Mouse (Mus musculus): ENCODE data around the gene Cldnd1. TPM values are rescaled to one million over a fixed set of nuclear protein-coding genes. Genes with fewer than 3 reads are reported as not detected.

The Cldnd1 gene
- polyA plus RNA-seq, 1 experiment from 2014 or later = 132 TPM

- no peak for ATAC-seq (ENCODE audit: insufficient read depth, low FRiP score, low TSS enrichment)
- Histone ChIP-seq H3K9ac (ENCODE audit: low read length) (no peak within 1 kb of the TSS), H3K9me3 (ENCODE audit: control insufficient read depth, low read length) (no peaks in the 10 kb centered on the region), H3K27ac (ENCODE audit: low read depth, low read length) (no peak within 1 kb of the TSS), H3K4me2 (ENCODE audit: low read depth) (no peak within 1 kb of the TSS), H3K4me1 (ENCODE audit: control insufficient read depth, insufficient read depth, low read length) (no peaks in the 10 kb centered on the region), H3K27me3 (ENCODE audit: control insufficient read depth, insufficient read depth, low read length) (no peaks in the 10 kb centered on the region), H3K4me3 (ENCODE audit: low read depth, low read length) (no peak within 1 kb of the TSS), H3K36me3 (ENCODE audit: control insufficient read depth, insufficient read depth, low read length) (no peaks in the 10 kb centered on the region)
- DNase-seq (ENCODE audit: low spot score) = no peak
- WGBS = 92% methylated on average over 7 of the region's 7 CpGs
Observed at GRCm38 (mm10) chr16:58718666-58719120, 9.0 kb upstream of the Cldnd1 start, which contains the start of gene Gpr15. Gene Gpr15, minus strand, starts transcription at chr16:58719070.

- no peaks in the 10 kb centered on the region for H3K4me1 ChIP-seq (ENCODE audit: control insufficient read depth, insufficient read depth, low read length)
- no peaks in the 10 kb centered on the region for H3K9me3 ChIP-seq (ENCODE audit: control insufficient read depth, low read length)
- DNase-seq (ENCODE audit: low spot score) = no peak
- H3K27ac ChIP-seq (ENCODE audit: low read depth, low read length) = no peak overlapping the region
- no peaks in the 10 kb centered on the region for H3K36me3 ChIP-seq (ENCODE audit: control insufficient read depth, insufficient read depth, low read length)
- no peak overlapping the region for H3K9ac ChIP-seq (ENCODE audit: low read length)
- no peaks in the 10 kb centered on the region for H3K27me3 ChIP-seq (ENCODE audit: control insufficient read depth, insufficient read depth, low read length)
- 90% methylated on average over 2 of the region's 2 CpGs for WGBS
- no peak for ATAC-seq (ENCODE audit: insufficient read depth, low FRiP score, low TSS enrichment)
- no peak overlapping the region for H3K4me2 ChIP-seq (ENCODE audit: low read depth)
- H3K4me3 ChIP-seq (ENCODE audit: low read depth, low read length) = no peak overlapping the region
Observed at GRCm38 (mm10) chr16:58722292-58722691, 5.4 kb upstream of the Cldnd1 start.

- WGBS = 82% methylated on average over 11 of the region's 11 CpGs
- Histone ChIP-seq H3K36me3 (ENCODE audit: control insufficient read depth, insufficient read depth, low read length) (peaks cover 4% of the 10 kb centered on the region; the same call in 1 of the 2 replicates), H3K4me3 (ENCODE audit: low read depth, low read length) (no peak overlapping the region), H3K27me3 (ENCODE audit: control insufficient read depth, insufficient read depth, low read length) (no peaks in the 10 kb centered on the region), H3K4me2 (ENCODE audit: low read depth) (no peak overlapping the region), H3K9ac (ENCODE audit: low read length) (no peak overlapping the region), H3K4me1 (ENCODE audit: control insufficient read depth, insufficient read depth, low read length) (peaks cover 4% of the 10 kb centered on the region), H3K27ac (ENCODE audit: low read depth, low read length) (no peak overlapping the region), H3K9me3 (ENCODE audit: control insufficient read depth, low read length) (no peaks in the 10 kb centered on the region)
- no peak for ATAC-seq (ENCODE audit: insufficient read depth, low FRiP score, low TSS enrichment)
- DNase-seq (ENCODE audit: low spot score) = no peak
Observed at GRCm38 (mm10) chr16:58726680-58727476, 832 bp upstream of the Cldnd1 start.

- Histone ChIP-seq H3K9me3 (ENCODE audit: control insufficient read depth, low read length) (no peaks in the 10 kb centered on the region), H3K27me3 (ENCODE audit: control insufficient read depth, insufficient read depth, low read length) (no peaks in the 10 kb centered on the region), H3K27ac (ENCODE audit: low read depth, low read length) (peak overlapping the region; percentile 83), H3K9ac (ENCODE audit: low read length) (peak overlapping the region; percentile 78), H3K4me1 (ENCODE audit: control insufficient read depth, insufficient read depth, low read length) (peaks cover 4% of the 10 kb centered on the region), H3K4me3 (ENCODE audit: low read depth, low read length) (peak overlapping the region; percentile 74), H3K36me3 (ENCODE audit: control insufficient read depth, insufficient read depth, low read length) (peaks cover 6% of the 10 kb centered on the region; the same call in 1 of the 2 replicates), H3K4me2 (ENCODE audit: low read depth) (peak overlapping the region; percentile 54)
- ATAC-seq (ENCODE audit: insufficient read depth, low FRiP score, low TSS enrichment) = peak; percentile 92
- DNase-seq (ENCODE audit: low spot score) = no peak
- under 1% methylated on average over 27 of the region's 31 CpGs for WGBS
Observed at GRCm38 (mm10) chr16:58728176-58728671, 514 bp downstream of the Cldnd1 start.

GRCm38 (mm10) chr16:58738205-58738604 lies 10.5 kb downstream of the Cldnd1 start:
- no peak overlapping the region for H3K4me2 ChIP-seq (ENCODE audit: low read depth)
- WGBS = 86% methylated on average over 4 of the region's 4 CpGs
- ATAC-seq (ENCODE audit: insufficient read depth, low FRiP score, low TSS enrichment) (no peak), DNase-seq (ENCODE audit: low spot score) (no peak)
- no peak overlapping the region for H3K4me3 ChIP-seq (ENCODE audit: low read depth, low read length)
- H3K9ac ChIP-seq (ENCODE audit: low read length) = no peak overlapping the region
- no peaks in the 10 kb centered on the region for H3K27me3 ChIP-seq (ENCODE audit: control insufficient read depth, insufficient read depth, low read length)
- H3K9me3 ChIP-seq (ENCODE audit: control insufficient read depth, low read length) = no peaks in the 10 kb centered on the region
- H3K36me3 ChIP-seq (ENCODE audit: control insufficient read depth, insufficient read depth, low read length) = peaks cover 5% of the 10 kb centered on the region; the same call in 1 of the 2 replicates
- H3K27ac ChIP-seq (ENCODE audit: low read depth, low read length) = no peak overlapping the region
- no peaks in the 10 kb centered on the region for H3K4me1 ChIP-seq (ENCODE audit: control insufficient read depth, insufficient read depth, low read length)

GRCm38 (mm10) chr16:58738800-58739199 lies 11.1 kb downstream of the Cldnd1 start:
- Histone ChIP-seq H3K27me3 (ENCODE audit: control insufficient read depth, insufficient read depth, low read length) (no peaks in the 10 kb centered on the region), H3K9me3 (ENCODE audit: control insufficient read depth, low read length) (no peaks in the 10 kb centered on the region), H3K4me2 (ENCODE audit: low read depth) (no peak overlapping the region), H3K4me3 (ENCODE audit: low read depth, low read length) (no peak overlapping the region), H3K9ac (ENCODE audit: low read length) (no peak overlapping the region), H3K4me1 (ENCODE audit: control insufficient read depth, insufficient read depth, low read length) (no peaks in the 10 kb centered on the region), H3K27ac (ENCODE audit: low read depth, low read length) (no peak overlapping the region), H3K36me3 (ENCODE audit: control insufficient read depth, insufficient read depth, low read length) (peaks cover 5% of the 10 kb centered on the region; the same call in 1 of the 2 replicates)
- ATAC-seq (ENCODE audit: insufficient read depth, low FRiP score, low TSS enrichment) (no peak), DNase-seq (ENCODE audit: low spot score) (no peak)
- WGBS = 93% methylated on average over 1 of the region's 1 CpGs

- Histone ChIP-seq H3K9me3 (ENCODE audit: control insufficient read depth, low read length) (no peaks in the 10 kb centered on the region), H3K27me3 (ENCODE audit: control insufficient read depth, insufficient read depth, low read length) (no peaks in the 10 kb centered on the region), H3K9ac (ENCODE audit: low read length) (no peak overlapping the region), H3K4me2 (ENCODE audit: low read depth) (no peak overlapping the region), H3K27ac (ENCODE audit: low read depth, low read length) (no peak overlapping the region), H3K4me1 (ENCODE audit: control insufficient read depth, insufficient read depth, low read length) (no peaks in the 10 kb centered on the region), H3K4me3 (ENCODE audit: low read depth, low read length) (no peak overlapping the region), H3K36me3 (ENCODE audit: control insufficient read depth, insufficient read depth, low read length) (no peaks in the 10 kb centered on the region)
- DNase-seq (ENCODE audit: low spot score) (no peak), ATAC-seq (ENCODE audit: insufficient read depth, low FRiP score, low TSS enrichment) (no peak)
- WGBS = 94% methylated on average over 5 of the region's 5 CpGs
Observed at GRCm38 (mm10) chr16:58740751-58741150, 13.0 kb downstream of the Cldnd1 start.

GRCm38 (mm10) chr16:58746715-58747114 lies 19.0 kb downstream of the Cldnd1 start:
- Histone ChIP-seq H3K9ac (ENCODE audit: low read length) (no peak overlapping the region), H3K36me3 (ENCODE audit: control insufficient read depth, insufficient read depth, low read length) (no peaks in the 10 kb centered on the region), H3K9me3 (ENCODE audit: control insufficient read depth, low read length) (no peaks in the 10 kb centered on the region), H3K27ac (ENCODE audit: low read depth, low read length) (no peak overlapping the region), H3K27me3 (ENCODE audit: control insufficient read depth, insufficient read depth, low read length) (no peaks in the 10 kb centered on the region), H3K4me2 (ENCODE audit: low read depth) (no peak overlapping the region), H3K4me1 (ENCODE audit: control insufficient read depth, insufficient read depth, low read length) (no peaks in the 10 kb centered on the region), H3K4me3 (ENCODE audit: low read depth, low read length) (no peak overlapping the region)
- WGBS = 77% methylated on average over 4 of the region's 4 CpGs
- no peak for DNase-seq (ENCODE audit: low spot score)
- ATAC-seq (ENCODE audit: insufficient read depth, low FRiP score, low TSS enrichment) = no peak

- H3K9me3 ChIP-seq (ENCODE audit: control insufficient read depth, low read length) = no peaks in the 10 kb centered on the region
- H3K9ac ChIP-seq (ENCODE audit: low read length) = no peak overlapping the region
- no peaks in the 10 kb centered on the region for H3K36me3 ChIP-seq (ENCODE audit: control insufficient read depth, insufficient read depth, low read length)
- no peak overlapping the region for H3K4me2 ChIP-seq (ENCODE audit: low read depth)
- DNase-seq (ENCODE audit: low spot score) (no peak), ATAC-seq (ENCODE audit: insufficient read depth, low FRiP score, low TSS enrichment) (no peak)
- no peak overlapping the region for H3K27ac ChIP-seq (ENCODE audit: low read depth, low read length)
- no peaks in the 10 kb centered on the region for H3K27me3 ChIP-seq (ENCODE audit: control insufficient read depth, insufficient read depth, low read length)
- no peak overlapping the region for H3K4me3 ChIP-seq (ENCODE audit: low read depth, low read length)
- WGBS = 28% methylated on average over 1 of the region's 1 CpGs
- H3K4me1 ChIP-seq (ENCODE audit: control insufficient read depth, insufficient read depth, low read length) = no peaks in the 10 kb centered on the region
Observed at GRCm38 (mm10) chr16:58751314-58751713, 23.6 kb downstream of the Cldnd1 start.
